Mouse (Mus musculus) layer of hippocampus, postnatal 36 days (tissue): ENCODE measurements around the gene Sema6d. TPM values are rescaled to one million over a fixed set of nuclear protein-coding genes. Genes with fewer than 3 reads are reported as not detected.

Source experiments
- DNase-seq, 2 experiments: peaks; one replicate each; pipeline ENCODE4 v3.0.0; 2022
- total RNA-seq, 2 experiments: library from RNA; stranded (reverse); gene quantifications; 2 replicates each; pipeline ENCODE4 v1.2.3; 2021

The Sema6d gene
- total RNA-seq, 2 experiments from 2014 or later: 59.3 to 59.4 TPM

DNA sequence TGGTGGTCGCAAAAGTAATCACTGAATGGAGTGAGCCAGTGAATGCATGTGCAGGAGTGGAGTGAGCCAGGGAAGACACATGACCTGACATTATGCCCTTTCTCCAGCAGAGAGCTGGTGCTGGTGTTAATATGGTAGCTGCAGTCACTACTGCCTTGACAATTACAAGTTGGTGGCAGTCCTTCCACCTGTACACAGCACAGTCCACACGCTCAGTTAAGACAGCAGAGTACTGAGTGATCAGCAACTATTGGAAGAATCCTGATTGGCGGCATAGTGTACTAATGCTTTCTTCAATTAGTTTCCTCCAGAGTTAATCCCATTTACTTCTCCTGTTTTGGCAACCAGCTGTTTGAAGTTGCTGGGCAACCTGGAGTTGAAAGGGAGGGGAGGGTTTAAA, 81.9 kb downstream of the Sema6d start:
- no peak for DNase-seq

DNA sequence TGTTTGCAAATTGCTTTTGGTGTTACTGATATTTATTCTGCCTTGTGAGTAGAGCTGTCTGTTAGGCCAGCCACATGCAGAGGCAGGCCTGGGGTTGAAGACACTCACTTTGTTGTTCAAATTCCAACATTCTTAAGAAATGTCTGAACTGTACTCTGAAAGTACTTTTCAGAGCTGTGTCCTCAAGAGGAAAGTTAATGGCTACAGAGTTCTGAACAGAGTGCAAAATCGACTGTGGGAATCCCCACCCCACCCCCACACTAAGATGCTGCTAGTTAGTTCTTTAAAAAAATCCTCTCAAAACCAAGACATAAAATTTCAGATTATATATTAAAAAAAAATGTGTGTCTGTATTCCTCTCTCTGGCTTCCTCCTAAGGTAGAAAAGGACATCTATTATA, 86.5 kb downstream of the Sema6d start:
- no peak for DNase-seq

DNA sequence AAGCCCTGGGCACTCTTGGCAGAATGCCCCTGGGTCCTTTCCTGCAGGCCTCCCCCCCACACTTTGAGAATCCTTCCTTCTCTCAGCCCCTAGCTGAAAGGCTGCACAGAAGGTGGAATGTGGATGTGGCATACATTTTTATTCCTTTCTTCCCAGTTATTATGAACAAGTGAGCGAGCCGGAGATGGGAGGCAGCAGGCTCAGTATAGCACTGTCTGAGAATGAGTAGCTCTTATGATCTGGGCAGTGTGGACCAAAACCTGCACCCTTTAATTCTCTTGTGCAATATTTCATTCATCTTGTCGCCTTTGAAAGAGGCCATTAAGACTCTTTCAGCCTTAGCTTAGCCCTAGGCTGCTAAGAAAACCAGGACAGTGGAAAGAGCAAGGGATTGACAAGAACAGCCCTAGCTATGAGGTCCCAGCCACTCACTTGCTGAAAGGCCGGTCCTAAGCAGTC, 87.0 kb downstream of the Sema6d start:
- no peak for DNase-seq

DNA sequence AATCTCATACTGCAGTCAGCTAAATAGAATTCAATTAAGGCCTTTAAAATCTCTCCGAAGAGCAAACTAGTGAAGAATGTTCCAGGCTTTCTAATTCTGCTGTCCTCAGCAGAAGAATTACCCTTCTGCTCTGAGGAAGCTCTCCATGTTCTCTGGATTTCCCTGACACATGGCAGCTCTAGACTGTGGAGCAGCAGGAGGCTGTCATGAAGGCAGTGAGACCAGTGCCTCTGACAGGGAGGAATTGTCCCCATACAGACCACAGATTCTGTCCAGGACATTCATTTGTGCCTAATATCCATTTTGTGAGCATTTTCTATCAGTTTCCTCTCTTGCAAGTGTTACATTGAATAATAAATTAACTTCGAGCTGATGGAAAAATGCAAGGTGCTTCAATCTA, 99.5 kb downstream of the Sema6d start:
- DNase-seq: no peak

DNA sequence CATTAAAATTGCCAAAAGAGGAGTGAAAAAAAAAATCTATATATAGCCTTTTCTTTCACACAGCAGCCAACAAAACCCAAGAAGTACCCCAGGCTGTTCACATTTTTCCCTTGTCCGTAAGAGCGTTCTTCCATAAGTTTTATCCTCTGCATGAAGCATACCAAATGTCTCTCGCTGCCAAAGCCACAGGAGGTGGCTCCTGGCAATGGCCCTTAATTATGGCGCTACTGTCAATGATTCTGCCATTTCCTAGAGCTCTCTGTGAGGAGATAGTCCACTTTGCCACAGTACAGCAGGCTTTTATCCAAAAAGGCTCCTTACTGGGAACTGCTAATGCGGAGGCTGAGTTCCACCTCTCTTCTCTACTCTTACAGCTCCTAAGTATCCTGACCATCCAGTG, 104.3 kb downstream of the Sema6d start:
- no peak for DNase-seq

DNA sequence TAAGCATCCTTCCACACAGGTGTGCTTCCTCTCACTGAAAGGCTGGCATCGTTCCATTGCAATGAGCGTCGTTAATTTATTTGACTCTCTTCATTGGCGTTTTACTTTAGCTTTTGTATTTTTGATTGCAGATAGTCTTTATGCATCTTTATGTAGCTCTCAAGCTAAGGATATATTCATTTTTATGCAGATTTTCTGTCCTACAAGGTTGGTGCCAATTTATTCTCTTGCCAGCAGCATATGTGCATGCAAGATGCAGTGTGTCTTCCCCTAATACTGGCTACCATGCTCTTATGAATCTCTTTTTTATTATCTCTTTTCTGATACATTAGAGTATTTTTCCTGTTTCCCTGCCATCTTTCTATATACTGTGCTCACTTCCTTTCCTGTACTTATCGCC, 111.7 kb downstream of the Sema6d start:
- DNase-seq: no peak

DNA sequence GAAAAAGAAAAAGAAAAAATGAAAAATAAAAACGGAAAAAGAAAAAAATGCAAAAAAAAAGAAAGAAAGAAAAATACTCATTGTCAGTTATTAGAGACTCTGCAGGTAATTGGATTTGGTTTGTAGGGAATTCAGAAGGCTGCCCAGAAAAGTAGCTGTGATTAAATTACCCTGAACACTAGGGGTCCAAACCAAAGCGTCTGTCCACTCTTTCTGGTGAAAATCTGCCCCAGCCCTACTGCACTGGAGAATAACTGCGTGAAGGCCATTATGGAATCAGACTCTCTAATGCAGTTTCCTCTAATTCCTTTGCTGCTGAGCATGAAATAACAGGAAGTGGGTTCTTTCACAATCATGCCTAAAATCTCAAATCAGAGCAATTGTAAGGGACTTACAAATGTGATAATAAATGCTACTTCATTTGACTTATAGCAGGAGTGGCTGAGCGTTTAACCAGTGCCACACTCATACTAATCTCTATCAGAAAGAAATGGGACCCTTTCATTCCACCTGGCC, 112.8 kb downstream of the Sema6d start:
- no peak for DNase-seq

DNA sequence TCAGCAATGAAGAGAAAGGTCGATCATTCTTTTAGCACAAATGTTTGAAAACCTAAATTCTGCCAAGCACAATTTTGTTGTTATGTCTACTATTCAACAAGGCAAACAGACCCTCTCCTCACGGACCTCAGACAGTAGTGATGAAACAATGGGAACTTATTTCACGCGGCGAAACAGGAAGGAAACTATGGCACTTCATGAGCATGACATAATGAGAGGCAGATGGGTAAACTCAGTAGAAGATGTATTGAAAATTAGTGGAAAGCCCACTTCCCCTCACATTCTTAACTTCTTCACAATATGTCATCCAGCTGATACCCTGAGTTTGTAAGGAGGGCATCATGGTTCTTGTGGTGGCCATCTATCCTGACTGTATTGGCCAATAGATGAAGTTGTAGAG, 116.0 kb downstream of the Sema6d start:
- DNase-seq: no peak

DNA sequence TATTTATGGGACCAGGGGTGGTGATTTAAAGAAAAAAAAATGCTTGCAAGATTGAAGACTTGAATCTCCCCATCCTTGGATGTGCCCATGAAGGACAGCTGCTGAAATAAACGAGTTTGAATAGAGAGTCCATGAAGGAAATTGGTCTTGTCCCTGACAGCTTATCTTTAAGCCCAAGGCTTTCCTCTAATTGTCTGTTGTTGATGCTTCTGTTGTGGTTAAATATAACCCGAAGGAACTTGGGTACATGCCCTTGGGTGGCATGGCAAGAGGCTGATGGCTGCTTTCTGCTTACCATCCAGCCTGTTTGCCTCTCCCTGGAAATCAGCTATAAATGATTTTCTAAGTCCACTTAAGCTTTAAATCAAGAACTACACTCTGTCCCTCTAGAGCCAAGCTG, 118.5 kb downstream of the Sema6d start:
- DNase-seq: no peak

DNA sequence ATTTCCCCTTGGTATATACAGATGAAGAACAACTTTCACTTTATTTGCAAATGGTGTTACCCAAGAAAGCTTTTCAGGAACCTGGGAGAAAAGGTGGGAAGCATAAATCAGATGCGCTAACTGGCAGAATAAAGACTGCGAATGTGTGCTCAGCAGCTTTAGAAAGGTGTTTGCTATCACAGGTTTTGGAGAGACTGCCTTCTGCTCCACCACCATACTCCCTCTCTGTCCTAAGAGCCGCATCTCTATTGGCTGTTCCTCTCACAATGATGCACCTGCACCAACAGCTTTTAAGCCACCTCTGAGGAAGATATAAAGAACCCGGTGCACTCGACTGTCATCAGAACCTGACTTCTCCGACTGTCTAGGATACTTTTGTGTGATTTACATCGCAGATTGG, 133.8 kb downstream of the Sema6d start:
- no peak for DNase-seq

DNA sequence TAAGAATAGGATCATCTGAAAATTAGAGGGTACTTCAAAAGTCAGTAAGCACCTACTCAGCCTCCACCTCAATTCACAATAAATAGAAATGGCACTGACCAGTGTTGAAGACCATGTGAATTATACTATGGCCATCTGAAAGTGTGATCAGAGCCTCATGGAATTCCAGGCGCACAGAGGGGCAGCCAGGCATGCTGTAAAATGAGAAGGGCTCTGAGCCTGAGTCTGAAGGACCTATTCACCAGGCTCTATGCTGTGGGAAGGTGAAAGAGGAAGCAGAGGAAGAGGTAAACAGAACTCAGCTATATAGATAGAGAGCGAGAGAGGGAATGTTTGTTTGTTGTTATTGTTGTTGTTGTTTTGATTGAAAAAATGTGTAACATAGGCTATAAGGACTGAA, 134.6 kb downstream of the Sema6d start:
- DNase-seq: no peak

DNA sequence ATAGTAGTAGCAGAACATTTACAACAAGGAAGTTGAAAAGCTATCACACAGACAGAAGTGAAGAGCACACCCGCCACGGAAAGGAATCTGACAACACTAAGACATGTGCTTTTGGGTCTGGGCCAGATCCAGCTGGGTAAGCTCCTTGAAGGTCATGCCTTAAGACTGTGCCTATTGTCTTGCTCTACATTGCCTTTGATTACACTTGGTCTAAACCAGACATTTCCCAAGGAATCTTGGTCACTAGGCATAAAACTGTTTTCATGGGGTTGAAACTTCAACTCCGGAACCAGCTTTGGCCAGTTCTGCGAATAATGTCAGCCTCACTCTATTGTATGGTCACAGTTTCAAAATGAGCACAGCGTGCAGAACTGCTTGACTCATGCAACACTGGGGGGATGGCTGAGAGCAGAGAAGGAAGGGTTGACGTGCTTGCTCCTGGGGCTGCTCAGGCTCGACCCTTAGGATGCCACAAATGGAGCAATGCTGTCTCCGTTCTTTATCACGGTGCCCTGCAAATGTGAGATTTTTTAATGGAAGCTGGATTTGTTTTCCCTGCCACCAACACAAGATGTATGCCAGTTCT, 145.0 kb downstream of the Sema6d start:
- no peak for DNase-seq

DNA sequence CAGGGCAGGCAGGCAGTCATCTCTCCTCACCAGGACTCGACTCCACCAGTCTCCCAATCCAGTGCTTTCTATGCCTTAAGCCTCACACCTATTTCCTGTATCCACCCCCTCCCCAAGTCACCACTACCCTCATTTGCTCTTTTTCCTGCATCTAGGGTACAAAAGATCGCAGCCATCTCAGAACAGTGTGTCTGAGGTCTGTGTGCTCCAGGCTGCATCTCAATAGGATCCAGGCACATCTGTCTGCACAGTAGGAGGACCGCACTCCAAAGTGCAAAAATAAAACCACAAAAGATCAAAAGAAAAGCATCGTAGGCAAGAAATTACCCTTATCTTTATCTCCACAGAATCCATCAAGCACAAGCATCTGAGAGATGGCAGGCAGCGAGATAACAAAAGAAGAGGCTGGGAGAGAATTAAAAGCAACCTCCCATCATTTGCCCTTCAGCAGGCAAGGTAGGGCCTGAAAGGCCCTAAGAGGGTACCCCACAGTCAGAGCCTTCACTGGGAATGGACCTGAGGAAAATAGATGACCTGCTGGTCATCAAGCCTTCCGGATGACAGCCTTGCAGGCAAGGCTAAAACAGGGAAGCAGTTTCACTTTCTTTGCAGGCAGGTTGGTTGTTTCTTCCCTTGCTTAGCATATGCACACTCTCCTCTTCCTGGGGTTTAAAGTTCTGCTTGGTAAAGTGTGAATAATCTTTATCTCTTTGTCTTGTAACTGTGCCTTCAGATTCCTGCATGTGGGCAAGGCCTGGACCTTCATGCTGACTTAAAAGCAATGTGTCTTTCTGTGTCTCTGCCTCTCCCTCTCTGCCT, 145.7 kb downstream of the Sema6d start:
- no peak for DNase-seq

DNA sequence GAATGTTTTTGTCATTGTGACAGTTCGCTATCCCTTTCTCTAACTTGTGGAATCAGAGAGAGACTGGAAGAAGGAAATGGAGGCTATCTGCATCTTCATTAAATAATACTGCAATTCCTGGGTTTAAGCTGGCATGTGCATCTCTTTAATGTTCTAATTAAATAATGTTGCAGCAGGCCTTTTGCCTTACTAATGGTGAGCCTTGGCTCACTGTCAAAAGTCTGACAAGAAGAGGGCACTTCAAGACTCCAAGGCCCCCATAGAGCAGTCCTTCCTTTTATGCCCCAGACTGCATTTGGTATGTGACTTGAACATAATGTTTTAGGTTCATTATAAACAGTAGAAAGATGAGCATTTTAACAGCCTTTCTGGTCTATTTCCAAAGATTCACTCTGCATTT, 147.1 kb downstream of the Sema6d start:
- DNase-seq: no peak

DNA sequence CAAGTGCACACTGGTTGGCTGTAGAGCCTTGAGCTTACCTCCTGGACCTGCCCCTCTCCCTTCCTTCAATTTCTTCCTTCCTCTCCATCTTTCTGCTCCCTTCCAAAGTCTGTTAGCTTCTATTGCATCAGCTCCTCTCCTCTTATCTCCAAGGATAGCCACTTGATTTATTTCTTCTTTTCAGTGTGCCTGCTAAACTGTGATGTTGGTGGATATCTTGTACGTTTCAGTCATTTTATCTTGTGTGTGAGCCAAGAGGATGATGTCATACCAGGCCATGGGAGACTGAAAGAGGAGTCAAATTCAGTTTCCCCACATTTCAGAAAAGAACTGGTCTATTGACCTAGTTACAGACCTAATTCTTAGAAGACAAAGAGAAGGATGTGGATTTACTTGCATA, 153.8 kb downstream of the Sema6d start:
- no peak for DNase-seq

DNA sequence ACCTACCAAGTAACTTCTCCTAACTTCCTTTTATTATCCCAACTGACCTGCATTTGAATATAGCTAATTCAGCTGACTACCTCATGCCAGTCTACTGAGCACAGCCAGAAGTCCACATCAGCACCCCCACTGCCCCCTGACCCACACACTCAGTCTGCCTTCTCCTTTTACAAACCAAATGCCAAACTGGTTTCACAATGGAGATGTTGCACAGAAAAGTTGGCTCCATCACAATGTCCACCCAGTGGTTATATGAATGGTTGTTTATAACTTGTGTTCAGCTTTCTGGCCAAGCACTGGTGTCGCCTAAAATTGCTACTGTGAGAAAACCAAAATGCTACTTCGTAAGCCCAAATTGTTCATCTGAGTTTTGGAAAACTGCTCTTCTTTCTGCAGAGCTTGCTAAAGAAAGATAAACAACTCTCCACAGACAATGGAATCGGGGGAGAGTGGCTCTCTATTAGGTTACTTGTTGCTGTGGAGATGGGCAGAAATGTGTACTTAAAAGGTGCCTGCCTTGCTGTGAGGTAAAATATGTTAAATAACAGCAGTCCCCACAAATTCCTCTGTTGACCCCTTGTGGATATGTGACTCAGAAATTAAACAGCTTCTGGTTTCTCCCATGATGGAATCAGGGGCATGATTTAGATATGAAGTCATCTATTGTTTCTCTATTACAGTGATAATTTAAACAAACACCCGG, 154.9 kb downstream of the Sema6d start:
- DNase-seq: no peak

DNA sequence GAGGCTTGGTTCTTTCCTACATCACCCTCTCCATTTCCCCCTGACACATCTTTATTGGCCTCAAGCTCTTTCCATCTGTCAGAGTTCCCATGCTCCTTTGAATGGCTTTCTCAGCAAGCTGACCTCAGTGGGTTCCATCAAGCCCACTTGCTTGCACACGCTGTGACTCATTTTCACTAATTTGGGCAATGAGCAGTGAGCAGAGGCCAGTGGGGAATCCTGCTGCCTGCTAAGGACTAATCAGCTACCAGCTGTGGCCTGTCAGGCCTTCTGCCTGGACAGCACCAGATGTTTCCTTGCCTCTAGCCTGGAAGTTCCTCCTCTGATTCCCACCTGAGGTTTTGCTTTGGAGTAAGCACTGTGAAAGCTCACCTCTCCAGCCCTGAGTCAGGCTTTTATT, 168.3 kb downstream of the Sema6d start:
- no peak for DNase-seq

DNA sequence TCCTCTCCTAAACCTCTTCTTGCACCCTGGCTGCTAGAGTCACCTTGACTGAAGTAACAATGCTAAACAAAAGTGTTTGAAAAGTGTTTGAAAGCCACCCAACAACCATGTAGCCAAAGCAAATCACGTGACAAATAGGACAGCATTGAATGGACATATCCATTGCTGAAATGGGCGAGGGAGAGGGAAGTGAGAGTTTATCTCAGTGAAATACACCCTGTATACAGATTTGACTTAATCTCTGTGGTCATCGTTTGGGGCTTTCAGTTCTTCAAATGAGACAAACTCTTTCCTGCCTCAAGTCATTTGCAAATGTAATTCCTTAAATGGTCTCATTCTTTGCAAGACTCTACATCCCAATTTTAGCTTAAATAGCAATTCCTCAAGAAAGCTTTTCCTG, 174.5 kb downstream of the Sema6d start:
- no peak for DNase-seq

DNA sequence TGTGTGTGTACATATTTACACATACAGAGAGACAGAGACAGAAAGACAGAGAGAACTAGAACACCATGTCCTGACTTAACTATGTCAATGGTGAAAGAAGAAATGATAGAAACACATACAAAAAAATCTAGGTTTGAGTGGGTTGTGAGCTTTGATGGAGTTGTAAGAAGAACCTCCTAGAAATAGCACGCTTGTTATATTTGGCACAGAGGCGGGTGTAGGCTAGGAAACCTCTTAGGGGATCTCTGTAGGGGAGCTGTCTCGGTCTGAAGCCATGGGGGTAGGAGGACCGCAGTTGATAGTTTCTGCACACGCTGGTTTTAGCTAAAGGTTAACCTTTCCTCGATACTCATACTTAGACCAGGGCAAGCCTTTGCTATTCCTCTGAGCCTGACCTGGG, 181.4 kb downstream of the Sema6d start:
- no peak for DNase-seq

DNA sequence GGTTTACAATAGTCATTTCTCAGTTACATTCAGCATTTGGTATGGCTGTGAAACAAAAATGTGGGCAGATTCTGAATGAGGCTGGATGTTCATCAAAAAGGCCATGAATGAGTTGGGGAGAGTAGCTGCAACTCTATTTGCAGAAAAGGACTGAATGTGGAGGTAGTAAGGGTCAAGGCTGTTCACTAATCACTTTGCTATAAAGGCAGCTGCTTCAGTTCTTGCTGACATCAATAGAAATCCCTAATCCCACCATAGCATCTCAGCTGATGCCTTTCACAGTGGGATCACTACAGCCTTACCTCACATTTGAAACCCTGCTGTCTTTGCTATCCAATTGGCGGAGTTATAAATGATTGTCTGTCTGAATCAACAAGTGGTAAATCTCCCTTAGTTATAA, 187.7 kb downstream of the Sema6d start:
- no peak for DNase-seq

DNA sequence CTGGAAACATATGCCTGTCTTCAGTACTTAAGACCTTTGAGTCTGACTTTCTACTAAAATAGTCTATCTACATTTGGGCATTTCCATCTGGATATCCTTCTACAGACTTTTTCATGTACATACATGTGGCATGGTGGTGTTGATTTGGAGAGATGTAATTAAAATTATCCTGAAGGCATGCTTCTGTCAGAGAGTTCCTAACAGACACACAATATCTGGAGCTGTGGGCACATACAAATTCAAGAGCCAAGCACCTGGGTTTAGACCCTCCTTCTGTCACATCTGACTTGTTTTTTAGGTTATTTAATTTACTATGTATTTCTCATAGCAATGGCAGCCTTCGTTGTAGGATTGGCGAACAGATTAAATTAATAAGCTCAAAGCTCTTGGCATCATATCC, 195.3 kb downstream of the Sema6d start:
- no peak for DNase-seq

DNA sequence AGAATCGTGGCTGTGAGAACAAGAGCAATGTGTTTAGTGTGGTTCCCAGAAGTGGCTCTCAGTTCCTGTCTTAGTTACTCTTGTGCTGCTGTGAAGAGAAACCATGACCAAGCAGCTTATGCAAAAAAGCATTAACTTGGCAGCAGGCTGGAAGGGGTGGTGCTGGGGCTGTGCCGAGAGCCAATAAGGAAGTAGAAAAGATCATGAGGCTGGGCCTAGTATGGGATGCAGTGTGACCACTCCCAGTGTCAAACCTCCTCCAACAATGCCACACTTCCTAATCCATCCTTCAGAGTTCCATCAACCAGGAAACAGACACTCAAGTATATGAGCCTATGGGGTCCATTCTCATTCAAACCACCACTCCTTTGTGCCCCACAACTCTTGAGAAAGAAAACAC, 199.6 kb downstream of the Sema6d start:
- no peak for DNase-seq

DNA sequence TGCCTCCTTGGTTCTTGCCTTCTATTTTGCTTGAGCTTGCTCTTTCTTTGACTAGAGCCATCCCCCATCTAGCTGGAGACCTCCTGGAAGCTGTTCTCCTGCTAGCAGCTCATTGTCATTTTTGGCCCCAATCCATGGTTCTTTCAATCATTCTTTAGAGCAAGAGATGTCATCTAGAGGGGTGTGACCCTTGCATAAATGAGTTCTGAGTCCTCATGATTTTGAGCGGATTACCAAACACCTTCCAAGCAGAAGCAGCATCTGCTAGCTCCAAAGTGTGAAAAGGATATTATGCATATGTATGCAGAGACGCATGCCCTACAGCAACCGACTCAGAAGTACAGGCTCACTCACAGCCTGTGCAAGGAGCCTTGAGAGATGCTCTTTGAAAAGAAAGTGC, 201.4 kb downstream of the Sema6d start:
- DNase-seq: no peak

DNA sequence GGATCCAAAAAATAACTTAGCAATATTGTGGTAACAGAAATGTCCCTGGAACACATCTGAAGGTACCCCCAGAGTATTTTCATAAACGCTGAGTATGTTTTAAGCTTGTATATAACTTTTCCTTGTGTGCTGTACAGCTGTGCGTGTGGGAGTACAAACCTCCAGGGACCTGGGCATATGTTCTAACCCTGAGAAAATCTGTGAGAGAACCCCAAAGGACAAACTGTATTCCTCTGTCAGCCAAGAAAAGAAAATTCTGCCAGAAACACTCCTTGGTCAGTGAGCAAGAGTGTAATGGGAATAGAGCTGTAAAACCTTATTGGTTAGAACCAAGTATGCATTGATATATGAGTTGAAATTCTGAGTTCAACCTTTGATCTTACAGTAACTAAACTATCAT, 203.8 kb downstream of the Sema6d start:
- DNase-seq: no peak
